Mouse (Mus musculus) intestine, postnatal 0 days (tissue): ENCODE data around the gene Pdia4. TPM values are rescaled to one million over a fixed set of nuclear protein-coding genes. Genes with fewer than 3 reads are reported as not detected.
A peak's percentile ranks its signal among the peaks of the same experiment; 100 is the strongest.

Experiments used
- ATAC-seq: fragments of 200-750 bp; cut with Nextera tagmentation; 2 replicates; pipeline ENCODE4 v1.8.0; 2017; ENCODE audit warnings: mild to moderate bottlenecking, moderate TSS enrichment, moderate library complexity
- H3K27ac ChIP-seq: fragments of 300-500 bp; sonication (generic); 2 replicates; pipeline ENCODE4 v1.5.1; 2014; ENCODE audit warnings: mild to moderate bottlenecking, low read depth, low read length, moderate library complexity
- H3K27me3 ChIP-seq: fragments of 300-500 bp; sonication (generic); replicated peaks from 2 replicates; pipeline ENCODE4 v1.6.1; 2014; ENCODE audit warnings: low read length, mixed read lengths; ENCODE audit not compliant: control insufficient read depth, insufficient read depth
- H3K36me3 ChIP-seq: fragments of 300-500 bp; sonication (generic); 2 replicates; pipeline ENCODE4 v1.6.1; 2014; ENCODE audit warnings: mild to moderate bottlenecking, moderate library complexity; ENCODE audit not compliant: control insufficient read depth, insufficient read depth
- H3K4me1 ChIP-seq: fragments of 300-500 bp; sonication (generic); replicated peaks from 2 replicates; pipeline ENCODE4 v1.6.1; 2014; ENCODE audit warnings: antibody characterized with exemption, low read length, mixed read lengths; ENCODE audit not compliant: control insufficient read depth, insufficient read depth
- H3K4me2 ChIP-seq: fragments of 300-500 bp; sonication (generic); replicated peaks from 2 replicates; pipeline ENCODE4 v1.6.1; 2014; ENCODE audit warnings: low read depth, mild to moderate bottlenecking, moderate library complexity
- H3K4me3 ChIP-seq: fragments of 300-500 bp; sonication (generic); 2 replicates; pipeline ENCODE4 v1.5.1; 2014; ENCODE audit warnings: low read depth, low read length
- H3K9ac ChIP-seq: fragments of 300-500 bp; sonication (generic); 2 replicates; pipeline ENCODE4 v1.6.1; 2014; ENCODE audit warnings: mild to moderate bottlenecking, low read depth, low read length
- H3K9me3 ChIP-seq: fragments of 300-500 bp; sonication (generic); 2 replicates; pipeline ENCODE4 v1.6.1; 2016; ENCODE audit warnings: mixed run types; ENCODE audit not compliant: control insufficient read depth
- CTCF ChIP-seq: sonication (generic); IDR thresholded peaks from 2 replicates; pipeline ENCODE4 v1.5.1; 2016; ENCODE audit warnings: low read depth, mild to moderate bottlenecking, control low read depth, antibody characterized with exemption, moderate library complexity
- WGBS: fragments of 180-500 bp; shearing (Covaris S2); extraction: QIAGEN DNeasy Blood & Tissue Kit; methylation state at CpG from one replicate; pipeline ENCODE4 v1.1.7; 2014; 5-methylcytosine and 5-hydroxymethylcytosine counted together
- polyA plus RNA-seq: library from polyadenylated mRNA; unstranded; fragments of >200 nt; fragmentation: Nextera tagmentation; extraction: Ambion mirVana; gene quantifications from 2 replicates; pipeline ENCODE4 v1.2.1, GENCODE M21; 2015

Pdia4 gene
- polyA plus RNA-seq, 1 experiment from 2014 or later: 95.9 TPM

DNA sequence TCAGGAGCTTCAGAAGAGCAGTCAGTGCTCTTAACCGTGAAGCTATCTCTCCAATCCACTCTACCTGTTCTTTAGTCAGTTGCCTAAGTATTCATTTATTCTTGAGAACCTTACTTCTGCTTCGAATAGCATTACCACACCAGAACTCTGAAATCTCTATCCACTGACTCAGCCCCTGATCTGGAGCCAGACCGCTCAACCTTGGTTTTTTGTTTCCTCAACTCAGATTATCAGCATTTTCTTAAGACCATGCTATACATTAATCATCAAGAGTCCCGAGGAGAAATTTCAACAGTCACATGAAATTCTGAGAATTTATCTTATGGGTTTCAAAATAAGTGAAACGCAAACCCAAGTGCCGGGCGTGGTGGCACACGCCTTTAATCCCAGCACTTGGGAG, 5.5 kb upstream of the Pdia4 start:
- TF ChIP-seq CTCF: no peak
- H3K27ac ChIP-seq: no peak overlapping the region
- H3K27me3 ChIP-seq: no peaks in the 10 kb centered on the region
- no peak for ATAC-seq
- no peak overlapping the region for H3K9ac ChIP-seq
- no peak overlapping the region for H3K4me3 ChIP-seq
- no peak overlapping the region for H3K4me2 ChIP-seq
- no peaks in the 10 kb centered on the region for H3K9me3 ChIP-seq
- H3K36me3 ChIP-seq: peaks cover 16% of the 10 kb centered on the region
- H3K4me1 ChIP-seq: peaks cover 4% of the 10 kb centered on the region
- 85% methylated on average over 8 of the region's 8 CpGs for WGBS

DNA sequence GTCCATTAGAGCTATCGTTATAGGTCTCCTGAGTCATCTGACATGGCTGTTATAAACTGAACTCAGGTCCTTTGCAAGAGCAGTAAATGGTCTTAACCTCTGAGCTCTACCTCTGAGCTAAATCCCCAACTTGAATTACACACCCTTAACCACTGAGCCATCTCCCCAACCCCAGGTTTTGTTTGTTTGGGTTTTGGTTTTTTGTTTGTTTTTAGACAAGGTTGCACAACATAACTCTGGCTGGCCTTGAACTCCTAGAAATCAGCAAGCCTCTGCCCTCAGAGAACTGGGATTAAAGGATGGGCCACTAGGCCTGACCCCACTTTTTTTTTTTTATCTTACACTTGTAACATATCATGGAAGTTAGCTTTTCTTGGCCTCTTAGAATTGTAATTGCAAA, 2.9 kb upstream of the Pdia4 start:
- no peak overlapping the region for H3K4me3 ChIP-seq
- no peak overlapping the region for H3K9ac ChIP-seq
- 50% methylated on average over 1 of the region's 1 CpGs for WGBS
- TF ChIP-seq CTCF: no peak
- H3K4me2 ChIP-seq: no peak overlapping the region
- no peak overlapping the region for H3K27ac ChIP-seq
- H3K36me3 ChIP-seq: peaks cover 11% of the 10 kb centered on the region
- no peaks in the 10 kb centered on the region for H3K9me3 ChIP-seq
- no peaks in the 10 kb centered on the region for H3K27me3 ChIP-seq
- H3K4me1 ChIP-seq: peaks cover 7% of the 10 kb centered on the region
- no peak for ATAC-seq

DNA sequence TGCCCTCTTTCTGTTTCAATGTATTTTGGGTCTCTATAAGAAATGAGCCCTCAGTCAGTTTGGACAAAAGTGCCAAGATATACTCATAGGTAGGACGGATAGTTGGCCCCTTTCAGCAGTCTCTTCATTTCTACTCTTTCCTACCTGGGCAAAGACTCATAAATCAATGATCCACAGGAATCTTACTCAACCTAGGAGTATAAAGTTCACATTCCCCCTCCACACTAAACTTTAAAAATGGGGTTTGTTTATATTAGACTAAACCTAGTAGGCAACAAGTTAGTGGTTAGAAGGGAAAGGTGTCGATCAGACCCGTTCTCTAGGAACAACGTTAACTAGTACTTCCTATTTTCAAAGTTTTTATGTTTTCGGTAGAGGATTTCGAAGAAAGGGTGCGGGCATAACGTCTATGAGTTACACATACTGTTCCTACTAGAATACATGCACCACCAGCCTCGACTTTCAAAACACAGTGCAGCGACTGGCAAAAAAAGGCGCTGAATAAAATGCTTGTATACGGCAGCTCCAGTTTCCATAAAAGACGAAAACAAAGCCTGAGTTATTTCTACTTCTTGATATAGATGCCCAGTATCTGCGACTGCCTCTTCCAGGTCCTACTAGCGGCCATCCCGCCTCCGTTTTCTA, 837 bp downstream of the Pdia4 start:
- Histone ChIP-seq H3K4me2 (peak overlapping the region; percentile 76), H3K4me3 (peak overlapping the region; percentile 78), H3K9ac (peak overlapping the region; percentile 69), H3K9me3 (no peaks in the 10 kb centered on the region), H3K36me3 (0 out of 2 replicates have a peak, but pooled peaks cover 4% of the 10 kb centered on the region), H3K27me3 (no peaks in the 10 kb centered on the region), H3K27ac (peak overlapping the region; percentile 91), H3K4me1 (peaks cover 7% of the 10 kb centered on the region)
- TF ChIP-seq CTCF: no peak
- WGBS: under 1% methylated on average over 17 of the region's 17 CpGs
- ATAC-seq: no peak

DNA sequence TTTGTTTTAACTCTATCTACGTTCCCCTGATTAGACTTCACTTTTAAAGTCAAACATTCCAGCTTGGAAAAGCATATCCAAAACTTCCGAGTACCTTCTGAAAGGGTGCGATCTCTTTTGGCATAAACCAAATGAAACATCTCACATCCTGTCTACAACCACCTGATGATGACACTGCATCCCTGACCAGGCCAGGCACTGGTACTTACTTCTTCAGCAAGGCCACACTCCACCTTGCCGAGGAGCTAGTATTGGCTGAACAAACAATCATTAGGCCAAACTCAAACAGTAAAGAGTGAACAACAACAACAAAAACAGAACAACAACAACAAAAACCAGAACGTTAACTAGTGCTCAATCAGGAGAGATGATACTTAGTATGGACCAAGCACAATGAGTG, 1.9 kb downstream of the Pdia4 start:
- 35% methylated on average over 5 of the region's 5 CpGs for WGBS
- peak overlapping the region; percentile 76 for H3K4me2 ChIP-seq
- H3K27ac ChIP-seq: no peak overlapping the region
- no peak for ATAC-seq
- H3K4me1 ChIP-seq: peaks cover 7% of the 10 kb centered on the region
- no peaks in the 10 kb centered on the region for H3K9me3 ChIP-seq
- peak overlapping the region; percentile 78 for H3K4me3 ChIP-seq
- H3K36me3 ChIP-seq: peaks cover 12% of the 10 kb centered on the region
- 0 out of 2 replicates have a peak overlapping the region, but pooled peaks have one; percentile 69 for H3K9ac ChIP-seq
- no peaks in the 10 kb centered on the region for H3K27me3 ChIP-seq
- TF ChIP-seq CTCF: no peak

DNA sequence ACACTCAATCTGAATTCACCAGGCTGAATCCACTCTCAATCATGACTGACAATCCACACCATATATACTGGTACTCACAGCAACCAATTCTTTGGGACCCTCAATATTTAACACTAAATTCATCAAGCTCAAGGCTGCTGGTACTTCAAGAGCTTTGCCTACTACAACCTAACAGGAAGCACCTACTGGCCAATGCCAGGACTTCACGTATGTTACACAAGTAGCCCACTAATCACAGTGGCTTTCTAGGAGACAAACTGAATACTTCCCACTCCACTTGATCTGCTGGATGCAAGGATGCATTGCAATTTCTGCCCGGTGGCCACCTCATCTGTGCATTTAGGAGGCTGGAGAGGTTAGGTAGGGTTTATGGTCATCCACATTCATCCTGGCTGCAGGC, 3.0 kb downstream of the Pdia4 start:
- H3K27ac ChIP-seq: no peak overlapping the region
- TF ChIP-seq CTCF: peak; percentile 45
- H3K27me3 ChIP-seq: no peaks in the 10 kb centered on the region
- no peaks in the 10 kb centered on the region for H3K9me3 ChIP-seq
- no peak overlapping the region for H3K4me2 ChIP-seq
- peaks cover 7% of the 10 kb centered on the region for H3K4me1 ChIP-seq
- no peak overlapping the region for H3K4me3 ChIP-seq
- peaks cover 17% of the 10 kb centered on the region for H3K36me3 ChIP-seq
- WGBS: 61% methylated on average over 2 of the region's 2 CpGs
- no peak for ATAC-seq
- no peak overlapping the region for H3K9ac ChIP-seq

DNA sequence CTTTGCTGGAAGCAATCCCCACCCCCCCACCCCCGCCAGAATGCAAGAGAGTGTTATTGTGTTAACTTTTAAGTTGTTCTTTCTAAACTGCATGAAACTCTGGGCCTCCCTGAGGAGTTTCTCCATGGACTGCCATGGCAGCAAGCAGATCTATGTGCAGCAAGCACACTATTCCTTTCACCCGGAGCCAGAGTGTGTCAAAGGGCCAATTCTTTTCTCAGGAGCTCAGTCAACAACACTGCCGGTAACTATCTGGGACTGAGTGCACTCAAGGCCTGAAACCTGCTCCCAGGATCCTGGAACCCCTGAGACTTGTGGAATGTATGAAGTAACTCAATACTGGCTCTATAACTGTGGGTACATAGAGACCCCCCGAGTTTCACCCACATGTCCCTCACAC, 4.2 kb downstream of the Pdia4 start:
- H3K9me3 ChIP-seq: no peaks in the 10 kb centered on the region

More for the DNA sequence above, 4.2 kb downstream of the Pdia4 start:
- Histone ChIP-seq H3K36me3 (peaks cover 27% of the 10 kb centered on the region), H3K4me2 (no peak overlapping the region), H3K9ac (no peak overlapping the region), H3K27ac (no peak overlapping the region), H3K4me3 (no peak overlapping the region), H3K27me3 (no peaks in the 10 kb centered on the region), H3K4me1 (peaks cover 4% of the 10 kb centered on the region)
- no peak for ATAC-seq
- 77% methylated on average over 4 of the region's 4 CpGs for WGBS
- no peak for TF ChIP-seq CTCF
